Mouse (Mus musculus) forebrain, embryonic 14.5 days (tissue): Measurements from ENCODE around the gene Med27. TPM values are rescaled to one million over a fixed set of nuclear protein-coding genes. Genes with fewer than 3 reads are reported as not detected.
"Not testable (repeated sequence)": the region's sequence is repeated elsewhere in the genome, so short reads cannot be mapped to it uniquely, and the experiment has no call there.

Experiments
- ATAC-seq: fragments of 200-750 bp; cut with Nextera tagmentation; 2 replicates; pipeline ENCODE4 v1.8.0; 2017; ENCODE audit warnings: mild to moderate bottlenecking, moderate library complexity
- DNase-seq: peaks from one replicate; pipeline ENCODE4 v3.0.0-alpha.2; 2015; ENCODE audit warnings: low spot score
- H3K27ac ChIP-seq: fragments of 300-500 bp; sonication (generic); 2 replicates; pipeline ENCODE4 v1.5.1; 2014; ENCODE audit warnings: low read depth, mild to moderate bottlenecking, control low read depth, low read length, moderate library complexity
- H3K27me3 ChIP-seq: fragments of 300-500 bp; sonication (generic); replicated peaks from 2 replicates; pipeline ENCODE4 v1.6.1; 2014; ENCODE audit warnings: low read length, control low read depth, mixed read lengths; ENCODE audit not compliant: control insufficient read depth, insufficient read depth
- H3K36me3 ChIP-seq: fragments of 300-500 bp; sonication (generic); 2 replicates; pipeline ENCODE4 v1.6.1; 2014; ENCODE audit warnings: low read length, control low read depth; ENCODE audit not compliant: control insufficient read depth, insufficient read depth
- H3K4me1 ChIP-seq: fragments of 300-500 bp; sonication (generic); 2 replicates; pipeline ENCODE4 v1.6.1; 2014; ENCODE audit warnings: antibody characterized with exemption, low read length, control low read depth; ENCODE audit not compliant: control insufficient read depth, insufficient read depth
- H3K4me2 ChIP-seq: fragments of 300-500 bp; sonication (generic); 2 replicates; pipeline ENCODE4 v1.6.1; 2014; ENCODE audit warnings: mild to moderate bottlenecking, control low read depth, low read length
- H3K4me3 ChIP-seq: fragments of 300-500 bp; sonication (generic); 2 replicates; pipeline ENCODE4 v1.5.1; 2014; ENCODE audit warnings: low read depth, low read length, control low read depth
- H3K9ac ChIP-seq: fragments of 300-500 bp; sonication (generic); 2 replicates; pipeline ENCODE4 v1.6.1; 2014; ENCODE audit warnings: mild to moderate bottlenecking, low read length, control low read depth, moderate library complexity
- H3K9me3 ChIP-seq: fragments of 300-500 bp; sonication (generic); replicated peaks from 2 replicates; pipeline ENCODE4 v1.6.1; 2016; ENCODE audit warnings: low read length, control low read depth, mixed read lengths; ENCODE audit not compliant: control insufficient read depth
- WGBS: fragments of 180-500 bp; shearing (Covaris S2); extraction: QIAGEN DNeasy Blood & Tissue Kit; methylation state at CpG from one replicate; pipeline ENCODE4 v1.1.7; 2014; 5-methylcytosine and 5-hydroxymethylcytosine counted together
- polyA plus RNA-seq: library from polyadenylated mRNA; unstranded; fragments of >200 nt; fragmentation: Nextera tagmentation; extraction: Ambion mirVana; gene quantifications from 2 replicates; pipeline ENCODE4 v1.2.1, GENCODE M21; 2014

The Med27 gene
- polyA plus RNA-seq, 1 experiment from 2014 or later, result 108 TPM

- 31% methylated on average over 6 of the region's 6 CpGs for WGBS
- Histone ChIP-seq H3K27ac (peak overlapping the region; percentile 52; the same call in 1 of the 2 replicates), H3K4me3 (no peak overlapping the region), H3K4me2 (no peak overlapping the region), H3K9me3 (no peaks in the 10 kb centered on the region), H3K4me1 (peaks cover 65% of the 10 kb centered on the region), H3K9ac (no peak overlapping the region), H3K27me3 (no peaks in the 10 kb centered on the region), H3K36me3 (no peaks in the 10 kb centered on the region)
- DNase-seq (peak; percentile 78), ATAC-seq (0 out of 2 replicates have a peak, but pooled peaks have one; percentile 22)
Measured at GRCm38 (mm10) chr2:29520206-29520605, 173.6 kb downstream of the Med27 start.

- Histone ChIP-seq H3K4me1 (peaks cover 64% of the 10 kb centered on the region), H3K36me3 (no peaks in the 10 kb centered on the region), H3K27ac (no peak overlapping the region), H3K27me3 (no peaks in the 10 kb centered on the region), H3K9me3 (no peaks in the 10 kb centered on the region), H3K9ac (no peak overlapping the region), H3K4me2 (no peak overlapping the region), H3K4me3 (no peak overlapping the region)
- DNase-seq (no peak), ATAC-seq (no peak)
- 81% methylated on average over 7 of the region's 7 CpGs for WGBS
Measured at GRCm38 (mm10) chr2:29521486-29521885, 174.9 kb downstream of the Med27 start.

- Histone ChIP-seq H3K36me3 (no peaks in the 10 kb centered on the region), H3K4me2 (no peak overlapping the region), H3K4me1 (peaks cover 46% of the 10 kb centered on the region), H3K27ac (peak overlapping the region; percentile 29), H3K27me3 (no peaks in the 10 kb centered on the region), H3K9me3 (no peaks in the 10 kb centered on the region), H3K4me3 (no peak overlapping the region), H3K9ac (no peak overlapping the region)
- WGBS, result 55% methylated on average over 12 of the region's 12 CpGs
- no peak for ATAC-seq
- DNase-seq, result no peak
Measured at GRCm38 (mm10) chr2:29523918-29524811, 177.5 kb downstream of the Med27 start.

DNA sequence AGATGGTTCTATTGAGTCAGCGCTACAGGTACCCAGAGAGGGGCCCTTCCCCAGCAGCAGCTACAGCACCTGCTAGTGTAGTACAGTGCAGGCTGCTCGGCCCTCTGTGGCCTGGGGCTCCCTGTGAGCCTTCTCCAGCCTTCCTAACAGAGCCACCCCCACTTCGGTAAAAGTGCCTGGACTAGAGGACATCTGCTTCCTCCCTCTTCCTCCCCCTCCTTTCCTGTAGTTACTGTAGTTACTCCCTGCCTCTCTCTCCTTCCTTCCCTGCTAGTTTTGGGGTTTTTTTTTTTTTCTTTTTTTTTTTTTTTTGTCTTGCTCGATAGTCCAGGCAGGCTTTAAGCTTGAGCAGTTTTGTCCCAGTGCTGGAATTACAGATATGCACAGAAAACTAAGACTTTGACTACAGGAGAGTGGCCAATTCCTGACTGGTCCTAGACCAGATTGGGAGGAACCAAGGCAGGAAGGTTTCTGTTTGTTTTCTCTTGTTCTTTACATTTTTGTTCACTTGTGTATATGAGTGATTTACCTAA is 178.7 kb downstream of the Med27 start:
- ATAC-seq (no peak), DNase-seq (no peak)
- 50% methylated on average over 4 of the region's 4 CpGs for WGBS
- Histone ChIP-seq H3K4me1 (peaks cover 35% of the 10 kb centered on the region), H3K9me3 (no peaks in the 10 kb centered on the region), H3K4me2 (no peak overlapping the region), H3K4me3 (no peak overlapping the region), H3K9ac (no peak overlapping the region), H3K36me3 (no peaks in the 10 kb centered on the region), H3K27me3 (no peaks in the 10 kb centered on the region), H3K27ac (0 out of 2 replicates have a peak overlapping the region, but pooled peaks have one; percentile 33)

GRCm38 (mm10) chr2:29526266-29526665 is 179.6 kb downstream of the Med27 start:
- DNase-seq (peak; percentile 93), ATAC-seq (peak; percentile 93)
- H3K27ac ChIP-seq, result peak overlapping the region; percentile 78; the same call in 1 of the 2 replicates
- WGBS, result 66% methylated on average over 14 of the region's 14 CpGs
- H3K4me1 ChIP-seq, result peaks cover 29% of the 10 kb centered on the region
- H3K4me3 ChIP-seq, result no peak overlapping the region
- no peak overlapping the region for H3K9ac ChIP-seq
- H3K4me2 ChIP-seq, result no peak overlapping the region
- H3K36me3 ChIP-seq, result no peaks in the 10 kb centered on the region
- H3K9me3 ChIP-seq, result no peaks in the 10 kb centered on the region
- H3K27me3 ChIP-seq, result no peaks in the 10 kb centered on the region

GRCm38 (mm10) chr2:29527480-29527879 is 180.9 kb downstream of the Med27 start:
- not testable (repeated sequence) for H3K9ac ChIP-seq, DNase-seq, H3K27ac ChIP-seq, H3K4me2 ChIP-seq, H3K27me3 ChIP-seq, H3K4me3 ChIP-seq, ATAC-seq, H3K36me3 ChIP-seq, H3K9me3 ChIP-seq
- H3K4me1 ChIP-seq, result peaks cover 29% of the 10 kb centered on the region
- 90% methylated on average over 7 of the region's 9 CpGs for WGBS

GRCm38 (mm10) chr2:29528811-29529210 is 182.2 kb downstream of the Med27 start:
- no peak overlapping the region for H3K4me3 ChIP-seq
- no peak overlapping the region for H3K9ac ChIP-seq
- peaks cover 26% of the 10 kb centered on the region for H3K4me1 ChIP-seq
- 87% methylated on average over 5 of the region's 5 CpGs for WGBS
- no peak overlapping the region for H3K4me2 ChIP-seq
- no peak for ATAC-seq
- no peak for DNase-seq
- no peaks in the 10 kb centered on the region for H3K27me3 ChIP-seq
- no peak overlapping the region for H3K27ac ChIP-seq
- no peaks in the 10 kb centered on the region for H3K9me3 ChIP-seq
- H3K36me3 ChIP-seq, result no peaks in the 10 kb centered on the region

DNA sequence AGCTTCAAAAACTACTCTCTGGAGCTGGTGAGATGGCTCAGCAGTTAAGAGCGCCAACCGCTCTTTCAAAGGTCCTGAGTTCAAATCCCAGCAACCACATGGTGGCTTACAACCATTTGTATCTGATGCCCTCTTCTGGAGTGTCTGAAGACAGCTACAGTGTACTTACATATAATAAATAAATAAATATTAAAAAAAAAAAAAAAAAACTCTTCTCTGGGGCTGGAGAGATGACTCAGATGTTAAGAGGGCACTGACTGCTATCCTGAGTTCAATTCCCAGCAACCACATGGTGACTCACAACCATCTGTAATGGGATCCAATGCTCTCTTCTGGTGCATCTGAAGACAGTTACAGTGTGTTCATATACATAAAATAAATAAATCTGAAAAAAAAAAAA is 183.2 kb downstream of the Med27 start:
- not testable (repeated sequence) for H3K27me3 ChIP-seq, H3K4me2 ChIP-seq, H3K4me3 ChIP-seq, H3K27ac ChIP-seq, H3K36me3 ChIP-seq, DNase-seq, H3K9ac ChIP-seq, ATAC-seq, H3K9me3 ChIP-seq
- WGBS, result 91% methylated on average over 2 of the region's 2 CpGs
- H3K4me1 ChIP-seq, result peaks cover 17% of the 10 kb centered on the region

- H3K9ac ChIP-seq, result no peak overlapping the region
- ATAC-seq, result no peak
Measured at GRCm38 (mm10) chr2:29532173-29532572, 185.6 kb downstream of the Med27 start.

More at GRCm38 (mm10) chr2:29532173-29532572, 185.6 kb downstream of the Med27 start:
- Histone ChIP-seq H3K27ac (no peak overlapping the region), H3K4me2 (no peak overlapping the region), H3K4me1 (peaks cover 6% of the 10 kb centered on the region), H3K27me3 (no peaks in the 10 kb centered on the region), H3K36me3 (no peaks in the 10 kb centered on the region), H3K4me3 (no peak overlapping the region), H3K9me3 (no peaks in the 10 kb centered on the region)
- no peak for DNase-seq
- WGBS, result 96% methylated on average over 3 of the region's 3 CpGs
